Mouse (Mus musculus): ENCODE results near the gene Nr1i3.

The Nr1i3 gene

GRCm38 (mm10) chr1:171213801-171214496, at the start of gene Nr1i3:
Gene Nr1i3, plus strand, starts transcription at chr1:171213970.
- no peak for DNase-seq (ENCODE audit: low read depth, low spot score)

- DNase-seq (ENCODE audit: low read depth, low spot score): no peak
These were observed 49.5 kb upstream of the Nr1i3 start for GRCm38 (mm10) chr1:171164258-171164657.

- no peak for DNase-seq (ENCODE audit: low read depth, low spot score)
These were observed 48.0 kb upstream of the Nr1i3 start for GRCm38 (mm10) chr1:171165629-171166345.

GRCm38 (mm10) chr1:171168906-171169305, 44.9 kb upstream of the Nr1i3 start:
- DNase-seq (ENCODE audit: low read depth, low spot score): no peak

GRCm38 (mm10) chr1:171169913-171170312, 43.9 kb upstream of the Nr1i3 start:
- DNase-seq (ENCODE audit: low read depth, low spot score): no peak

GRCm38 (mm10) chr1:171171138-171171537, 42.6 kb upstream of the Nr1i3 start:
- DNase-seq (ENCODE audit: low read depth, low spot score): no peak

- no peak for DNase-seq (ENCODE audit: low read depth, low spot score)
These were observed 41.0 kb upstream of the Nr1i3 start for GRCm38 (mm10) chr1:171172779-171173178.

- DNase-seq (ENCODE audit: low read depth, low spot score): no peak
These were observed 34.1 kb upstream of the Nr1i3 start for GRCm38 (mm10) chr1:171179487-171180171.

GRCm38 (mm10) chr1:171183025-171183424, 30.7 kb upstream of the Nr1i3 start:
- DNase-seq (ENCODE audit: low read depth, low spot score): no peak

- no peak for DNase-seq (ENCODE audit: low read depth, low spot score)
These were observed 30.1 kb upstream of the Nr1i3 start for GRCm38 (mm10) chr1:171183620-171184019.

- DNase-seq (ENCODE audit: low read depth, low spot score): no peak
These were observed 29.5 kb upstream of the Nr1i3 start for GRCm38 (mm10) chr1:171184314-171184713.

- no peak for DNase-seq (ENCODE audit: low read depth, low spot score)
These were observed 28.1 kb upstream of the Nr1i3 start for GRCm38 (mm10) chr1:171185655-171186054.

GRCm38 (mm10) chr1:171187851-171188700, 25.7 kb upstream of the Nr1i3 start:
- DNase-seq (ENCODE audit: low read depth, low spot score): peak; percentile 41

- no peak for DNase-seq (ENCODE audit: low read depth, low spot score)
These were observed 24.7 kb upstream of the Nr1i3 start for GRCm38 (mm10) chr1:171189046-171189445.

GRCm38 (mm10) chr1:171189476-171190114, 24.2 kb upstream of the Nr1i3 start:
- no peak for DNase-seq (ENCODE audit: low read depth, low spot score)

GRCm38 (mm10) chr1:171190832-171191231, 22.9 kb upstream of the Nr1i3 start:
- no peak for DNase-seq (ENCODE audit: low read depth, low spot score)

GRCm38 (mm10) chr1:171192283-171192682, 21.5 kb upstream of the Nr1i3 start:
- no peak for DNase-seq (ENCODE audit: low read depth, low spot score)

GRCm38 (mm10) chr1:171193093-171193840, 20.5 kb upstream of the Nr1i3 start:
- peak; percentile 36 for DNase-seq (ENCODE audit: low read depth, low spot score)

- DNase-seq (ENCODE audit: low read depth, low spot score): no peak
These were observed 19.6 kb upstream of the Nr1i3 start for GRCm38 (mm10) chr1:171193911-171194830.
